Mouse (Mus musculus) lung, postnatal 0 days (tissue): ENCODE results near the gene Amotl1. TPM values are rescaled to one million over a fixed set of nuclear protein-coding genes. Genes with fewer than 3 reads are reported as not detected.

Experiments used
- ATAC-seq: fragments of 200-750 bp; cut with Nextera tagmentation; 2 replicates; pipeline ENCODE4 v1.8.0; 2017; ENCODE audit warnings: moderate library complexity
- DNase-seq: peaks from one replicate; pipeline ENCODE4 v3.0.0-alpha.2; 2016; ENCODE audit warnings: low spot score
- H3K27ac ChIP-seq: fragments of 300-500 bp; sonication (generic); 2 replicates; pipeline ENCODE4 v1.5.1; 2014; ENCODE audit warnings: antibody characterized with exemption, mild to moderate bottlenecking, low read length, mixed read lengths
- H3K27me3 ChIP-seq: fragments of 300-500 bp; sonication (generic); replicated peaks from 2 replicates; pipeline ENCODE4 v1.6.1; 2014; ENCODE audit warnings: low read length, mixed read lengths; ENCODE audit not compliant: insufficient read depth
- H3K36me3 ChIP-seq: fragments of 300-500 bp; sonication (generic); 2 replicates; pipeline ENCODE4 v1.6.1; 2014; ENCODE audit warnings: low read length, mixed read lengths; ENCODE audit not compliant: insufficient read depth
- H3K4me1 ChIP-seq: fragments of 300-500 bp; sonication (generic); 2 replicates; pipeline ENCODE4 v1.6.1; 2014; ENCODE audit warnings: antibody characterized with exemption, low read depth, low read length, mixed read lengths; ENCODE audit not compliant: insufficient read depth
- H3K4me2 ChIP-seq: fragments of 300-500 bp; sonication (generic); replicated peaks from 2 replicates; pipeline ENCODE4 v1.6.1; 2014; ENCODE audit warnings: low read depth, mild to moderate bottlenecking, low read length, moderate library complexity, mixed read lengths
- H3K4me3 ChIP-seq: fragments of 300-500 bp; sonication (generic); 2 replicates; pipeline ENCODE4 v1.5.1; 2014; ENCODE audit warnings: low read depth, low read length
- H3K9ac ChIP-seq: fragments of 300-500 bp; sonication (generic); replicated peaks from 2 replicates; pipeline ENCODE4 v1.6.1; 2014; ENCODE audit warnings: low read depth, mild to moderate bottlenecking
- H3K9me3 ChIP-seq: fragments of 300-500 bp; sonication (generic); 2 replicates; pipeline ENCODE4 v1.6.1; 2016; ENCODE audit warnings: low read length, mixed read lengths
- CTCF ChIP-seq: IDR thresholded peaks from 2 replicates; pipeline ENCODE4 v1.5.1; 2016; ENCODE audit warnings: antibody characterized with exemption, mild to moderate bottlenecking
- EP300 ChIP-seq: IDR thresholded peaks from 2 replicates; pipeline ENCODE4 v1.6.1; 2016; ENCODE audit warnings: antibody characterized with exemption, mild to moderate bottlenecking, control low read depth
- WGBS: fragments of 180-500 bp; shearing (Covaris S2); extraction: QIAGEN DNeasy Blood & Tissue Kit; methylation state at CpG from one replicate; pipeline ENCODE4 v1.1.7; 2014; 5-methylcytosine and 5-hydroxymethylcytosine counted together
- polyA plus RNA-seq: library from polyadenylated mRNA; unstranded; fragments of >200 nt; fragmentation: Nextera tagmentation; extraction: Ambion mirVana; gene quantifications from 2 replicates; pipeline ENCODE4 v1.2.1, GENCODE M21; 2015

Amotl1 gene
- polyA plus RNA-seq, 1 experiment from 2014 or later, result 12.9 TPM

DNA sequence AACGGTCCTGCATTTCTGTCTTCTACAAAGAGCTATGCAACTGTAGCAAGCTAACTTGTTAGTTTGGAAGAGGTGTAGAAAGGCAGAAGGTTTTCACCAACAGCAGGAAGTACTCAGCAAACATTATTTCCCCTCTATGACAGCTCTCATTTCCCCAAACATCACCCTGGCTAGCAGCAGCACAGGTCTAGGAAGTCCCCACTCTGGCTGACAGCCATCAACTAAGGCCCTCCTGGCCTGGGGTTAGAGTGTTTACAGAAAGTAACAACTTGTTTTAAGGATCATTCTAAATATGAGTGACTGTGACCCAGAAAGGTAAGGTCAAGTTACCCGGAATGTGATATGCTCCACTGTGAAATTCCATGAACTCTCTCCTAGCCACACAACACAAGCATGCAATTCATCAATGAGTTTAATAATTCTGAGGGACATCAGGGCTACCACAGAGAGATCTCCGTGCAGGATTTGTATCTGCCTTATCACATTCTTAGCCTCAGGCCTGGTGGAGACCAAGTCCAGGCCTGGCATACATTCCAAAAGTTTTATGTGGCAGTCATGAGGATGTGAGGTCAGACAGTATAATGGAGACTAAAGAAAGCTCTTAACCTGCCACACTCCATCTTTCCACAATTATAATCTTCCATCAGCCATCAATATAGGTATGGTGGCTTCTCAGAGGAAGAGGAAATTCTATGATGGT, 123.7 kb downstream of the Amotl1 start:
- Histone ChIP-seq H3K9ac (no peak overlapping the region), H3K9me3 (no peaks in the 10 kb centered on the region), H3K27ac (peak overlapping the region; percentile 20; the same call in 1 of the 2 replicates), H3K36me3 (no peaks in the 10 kb centered on the region), H3K27me3 (no peaks in the 10 kb centered on the region), H3K4me2 (no peak overlapping the region), H3K4me1 (peaks cover 5% of the 10 kb centered on the region; the same call in 1 of the 2 replicates), H3K4me3 (no peak overlapping the region)
- peak; percentile 74 for ATAC-seq
- WGBS, result 16% methylated on average over 3 of the region's 3 CpGs
- TF ChIP-seq CTCF, result no peak
- TF ChIP-seq EP300, result peak; percentile 19; the same call in 1 of the 2 replicates
- DNase-seq, result peak; percentile 51

- Histone ChIP-seq H3K9ac (no peak overlapping the region), H3K27me3 (no peaks in the 10 kb centered on the region), H3K9me3 (no peaks in the 10 kb centered on the region), H3K4me2 (no peak overlapping the region), H3K4me3 (no peak overlapping the region), H3K27ac (no peak overlapping the region), H3K36me3 (no peaks in the 10 kb centered on the region), H3K4me1 (peaks cover 5% of the 10 kb centered on the region; the same call in 1 of the 2 replicates)
- no peak for ATAC-seq
- no peak for DNase-seq
- 85% methylated on average over 3 of the region's 3 CpGs for WGBS
- TF ChIP-seq CTCF, result no peak
- no peak for TF ChIP-seq EP300
Observed at GRCm38 (mm10) chr9:14518105-14518504, 126.8 kb downstream of the Amotl1 start.

DNA sequence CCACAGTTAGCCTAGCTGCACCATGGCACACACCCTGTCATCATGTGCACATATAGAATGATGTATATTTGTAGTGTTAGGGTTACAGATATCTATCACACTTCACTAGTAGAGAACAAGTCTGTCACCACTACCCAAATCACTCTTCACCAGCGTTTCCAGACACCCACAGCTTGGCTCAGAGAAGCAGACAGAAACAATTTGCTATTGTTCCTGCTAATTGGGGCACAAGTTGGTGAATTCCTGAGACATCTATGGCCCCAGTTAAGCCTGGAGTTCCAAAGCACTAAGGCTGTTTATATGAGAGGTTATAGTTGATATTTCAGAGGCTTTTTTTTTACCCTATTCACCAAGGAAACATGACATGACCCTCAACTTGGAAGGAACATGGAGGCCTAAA, 127.6 kb downstream of the Amotl1 start:
- ATAC-seq, result no peak
- no peak for TF ChIP-seq CTCF
- TF ChIP-seq EP300, result no peak
- no peak overlapping the region for H3K4me2 ChIP-seq
- no peak overlapping the region for H3K9ac ChIP-seq
- H3K4me3 ChIP-seq, result no peak overlapping the region
- H3K4me1 ChIP-seq, result peaks cover 5% of the 10 kb centered on the region; the same call in 1 of the 2 replicates
- DNase-seq, result no peak
- no peak overlapping the region for H3K27ac ChIP-seq
- no peaks in the 10 kb centered on the region for H3K27me3 ChIP-seq
- H3K36me3 ChIP-seq, result no peaks in the 10 kb centered on the region
- no peaks in the 10 kb centered on the region for H3K9me3 ChIP-seq
- WGBS, result 52% methylated on average over 1 of the region's 1 CpGs

- Histone ChIP-seq H3K9me3 (no peaks in the 10 kb centered on the region), H3K4me3 (no peak overlapping the region), H3K4me2 (no peak overlapping the region), H3K9ac (no peak overlapping the region), H3K36me3 (peaks cover 24% of the 10 kb centered on the region), H3K27ac (no peak overlapping the region), H3K27me3 (no peaks in the 10 kb centered on the region), H3K4me1 (no peaks in the 10 kb centered on the region)
- 72% methylated on average over 9 of the region's 9 CpGs for WGBS
- ATAC-seq, result peak; percentile 55
- TF ChIP-seq CTCF (peak; percentile 83), EP300 (no peak)
- peak; percentile 74 for DNase-seq
Observed at GRCm38 (mm10) chr9:14512633-14513445, 132.0 kb downstream of the Amotl1 start.

GRCm38 (mm10) chr9:14500916-14501424, 143.9 kb downstream of the Amotl1 start:
- peaks cover 24% of the 10 kb centered on the region for H3K36me3 ChIP-seq
- peak overlapping the region; percentile 68 for H3K27ac ChIP-seq
- H3K9ac ChIP-seq, result peak overlapping the region; percentile 84
- H3K9me3 ChIP-seq, result no peaks in the 10 kb centered on the region
- peak overlapping the region; percentile 81 for H3K4me3 ChIP-seq
- no peak for TF ChIP-seq CTCF
- TF ChIP-seq EP300, result no peak
- DNase-seq (peak; percentile 6), ATAC-seq (no peak)
- peak overlapping the region; percentile 59 for H3K4me2 ChIP-seq
- no peaks in the 10 kb centered on the region for H3K4me1 ChIP-seq
- H3K27me3 ChIP-seq, result no peaks in the 10 kb centered on the region
- 1% methylated on average over 10 of the region's 10 CpGs for WGBS
